Mouse (Mus musculus) bone marrow macrophage, adult 2 months (primary cell): ENCODE measurements around the gene Pde1b. TPM values are rescaled to one million over a fixed set of nuclear protein-coding genes. Genes with fewer than 3 reads are reported as not detected.

Experiments used
- H3K27ac ChIP-seq: 2 replicates; pipeline ENCODE4 v1.5.1; 2012; ENCODE audit warnings: low read depth, low read length; ENCODE audit not compliant: insufficient read depth
- H3K4me1 ChIP-seq: 2 replicates; pipeline ENCODE4 v1.6.1; 2012; ENCODE audit warnings: low read length; ENCODE audit not compliant: control insufficient read depth, insufficient read depth
- H3K4me3 ChIP-seq: 2 replicates; pipeline ENCODE4 v1.5.1; 2012; ENCODE audit warnings: mild to moderate bottlenecking, low read length, moderate library complexity; ENCODE audit not compliant: insufficient read depth
- CTCF ChIP-seq: IDR thresholded peaks from 2 replicates; pipeline ENCODE4 v1.5.1; 2012; ENCODE audit warnings: low read depth, mild to moderate bottlenecking, low read length, moderate library complexity
- POLR2A ChIP-seq: IDR thresholded peaks from 2 replicates; pipeline ENCODE4 v1.6.1; 2012; ENCODE audit warnings: mild to moderate bottlenecking, low read depth, low read length, borderline replicate concordance
- polyA plus RNA-seq: library from polyadenylated mRNA; stranded (reverse); fragments of >200 nt; gene quantifications from 2 replicates; pipeline ENCODE4 v1.2.4, GENCODE M21; 2012; ENCODE audit not compliant: missing spikeins, insufficient read depth, insufficient read length

Gene Pde1b
- polyA plus RNA-seq, 1 experiment = 49.4 TPM

DNA sequence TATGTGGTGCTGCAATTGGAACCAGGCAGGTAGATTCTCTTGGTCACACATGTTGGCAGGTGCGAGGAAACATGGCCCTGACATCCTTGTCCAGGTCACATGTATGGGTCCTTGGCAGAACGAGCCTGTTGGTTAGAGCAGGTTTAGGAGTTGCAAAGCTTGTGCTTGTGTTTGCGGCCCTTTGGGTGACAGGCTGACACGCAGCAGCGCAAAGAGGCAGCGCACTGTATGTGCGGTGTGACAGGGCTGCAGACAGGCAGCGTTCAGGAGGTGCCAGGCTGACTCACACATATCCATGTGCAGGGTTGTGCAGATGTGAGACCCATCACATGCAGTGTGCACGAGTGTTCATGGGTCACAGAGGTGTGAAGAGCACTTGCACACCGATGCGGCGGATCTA lies 826 bp downstream of the Pde1b start:
- Histone ChIP-seq H3K4me3 (no peak overlapping the region), H3K27ac (no peak overlapping the region), H3K4me1 (peaks cover 10% of the 10 kb centered on the region)
- no peak for TF ChIP-seq CTCF

GRCm38 (mm10) chr15:103509317-103509716 lies 6.5 kb downstream of the Pde1b start:
- Histone ChIP-seq H3K4me1 (peaks cover 27% of the 10 kb centered on the region), H3K27ac (no peak overlapping the region)
- TF ChIP-seq POLR2A (no peak), CTCF (no peak)

GRCm38 (mm10) chr15:103511652-103512051 lies 8.8 kb downstream of the Pde1b start:
- Histone ChIP-seq H3K4me3 (no peak overlapping the region), H3K27ac (no peak overlapping the region), H3K4me1 (peaks cover 45% of the 10 kb centered on the region)
- no peak for TF ChIP-seq CTCF
- no peak for TF ChIP-seq POLR2A

More at GRCm38 (mm10) chr15:103509317-103509716, 6.5 kb downstream of the Pde1b start:
- no peak overlapping the region for H3K4me3 ChIP-seq

- H3K4me1 ChIP-seq = peaks cover 46% of the 10 kb centered on the region
- no peak overlapping the region for H3K4me3 ChIP-seq
- no peak for TF ChIP-seq POLR2A
- no peak for TF ChIP-seq CTCF
- H3K27ac ChIP-seq = no peak overlapping the region
Measured at GRCm38 (mm10) chr15:103513621-103514031, 10.8 kb downstream of the Pde1b start.

GRCm38 (mm10) chr15:103514119-103514518 lies 11.3 kb downstream of the Pde1b start:
- Histone ChIP-seq H3K27ac (no peak overlapping the region), H3K4me1 (peaks cover 44% of the 10 kb centered on the region), H3K4me3 (no peak overlapping the region)
- no peak for TF ChIP-seq CTCF
- TF ChIP-seq POLR2A = no peak

GRCm38 (mm10) chr15:103514914-103515313 lies 12.1 kb downstream of the Pde1b start:
- Histone ChIP-seq H3K4me3 (no peak overlapping the region), H3K4me1 (peaks cover 36% of the 10 kb centered on the region), H3K27ac (no peak overlapping the region)
- TF ChIP-seq POLR2A (no peak), CTCF (no peak)

DNA sequence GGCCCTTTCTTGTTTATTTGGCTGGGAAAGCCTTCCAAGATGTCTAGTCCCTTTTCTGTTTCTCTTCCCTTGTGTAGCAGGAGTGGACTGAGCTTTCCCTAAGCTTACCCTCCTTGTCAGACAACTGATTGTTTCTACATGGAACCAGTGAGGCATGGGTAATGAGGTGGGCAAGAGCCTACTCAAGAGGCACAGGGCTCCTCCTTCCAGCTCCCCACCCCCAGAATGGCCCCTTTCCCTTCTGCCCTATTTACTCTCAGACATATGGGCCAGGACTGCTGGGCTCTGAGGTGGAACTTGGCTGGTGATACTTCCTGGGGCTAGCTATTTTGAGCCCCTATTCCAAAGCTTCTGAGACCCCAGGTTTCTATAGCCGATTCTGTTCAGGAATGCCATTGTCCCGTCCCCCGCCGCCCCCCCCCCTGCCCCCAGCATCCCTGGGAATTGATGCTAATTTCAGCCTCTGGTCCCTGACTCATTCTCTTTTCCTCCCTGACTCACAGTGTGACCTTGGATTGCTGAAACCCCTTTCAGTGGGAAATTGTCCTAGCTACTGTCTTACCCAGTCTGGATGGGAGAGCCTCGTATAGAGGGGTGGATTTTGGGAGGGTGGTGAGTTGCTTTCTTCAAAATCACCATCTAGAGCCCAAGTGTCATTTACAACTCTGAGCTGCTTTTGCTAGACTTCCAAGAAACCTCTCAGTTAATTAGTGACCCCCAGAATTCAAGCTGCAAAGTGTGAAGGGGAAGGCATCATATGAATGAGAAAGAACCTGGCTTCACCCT lies 16.0 kb downstream of the Pde1b start:
- peaks cover 27% of the 10 kb centered on the region for H3K4me1 ChIP-seq
- TF ChIP-seq CTCF (no peak), POLR2A (no peak)
- H3K27ac ChIP-seq = no peak overlapping the region
- H3K4me3 ChIP-seq = no peak overlapping the region

DNA sequence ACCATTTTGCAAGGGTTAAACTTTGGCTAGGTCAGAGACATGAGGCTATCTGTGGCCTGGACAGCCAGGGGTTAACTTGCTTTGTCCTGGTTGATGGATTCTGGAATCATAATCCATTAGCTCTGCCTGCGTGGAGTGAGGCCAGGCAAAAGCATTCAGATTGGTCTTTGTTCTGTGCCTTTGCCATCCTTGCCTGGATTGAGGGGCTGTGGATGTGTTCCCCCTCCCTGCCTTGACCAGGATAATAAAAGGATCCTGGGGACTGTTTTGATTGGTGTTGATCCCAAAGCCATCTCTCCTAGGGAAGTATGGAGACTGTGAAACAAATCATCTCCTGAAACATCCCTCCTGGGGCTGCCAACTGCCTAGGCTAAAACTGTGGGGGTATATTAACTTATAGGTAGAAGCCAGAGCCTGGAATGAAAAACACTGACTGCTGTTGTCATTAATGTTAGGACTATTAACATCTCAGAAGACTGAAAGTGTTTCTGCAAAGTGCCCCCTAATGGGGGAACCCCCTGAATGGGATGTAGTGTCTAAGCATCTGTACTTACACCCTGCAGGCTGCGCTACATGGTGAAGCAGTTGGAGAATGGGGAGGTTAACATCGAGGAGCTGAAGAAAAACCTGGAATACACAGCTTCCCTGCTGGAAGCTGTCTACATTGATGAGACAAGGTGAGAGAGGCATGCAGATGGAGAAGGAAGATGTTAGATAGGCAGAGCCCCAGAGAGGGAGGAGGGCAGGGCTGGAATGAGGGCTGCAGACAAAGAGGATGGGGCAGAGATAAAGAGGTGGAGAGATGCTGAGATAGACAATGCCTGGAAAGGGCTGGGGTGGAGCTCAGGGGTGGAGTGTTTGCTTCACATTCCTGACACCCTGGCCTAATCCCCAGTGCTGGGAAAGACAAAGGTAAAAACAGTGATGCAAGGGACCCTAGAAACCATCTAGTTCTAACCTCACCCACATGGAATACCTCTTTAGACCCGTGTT lies 16.8 kb downstream of the Pde1b start:
- Histone ChIP-seq H3K4me3 (no peak overlapping the region), H3K27ac (no peak overlapping the region), H3K4me1 (peaks cover 20% of the 10 kb centered on the region)
- TF ChIP-seq CTCF = no peak
- TF ChIP-seq POLR2A = no peak

- TF ChIP-seq POLR2A = no peak
- no peak for TF ChIP-seq CTCF
- Histone ChIP-seq H3K4me3 (no peak overlapping the region), H3K27ac (no peak overlapping the region), H3K4me1 (0 out of 2 replicates have a peak, but pooled peaks cover 4% of the 10 kb centered on the region)
Measured at GRCm38 (mm10) chr15:103522458-103523099, 19.7 kb downstream of the Pde1b start.
